Mouse (Mus musculus) E14TG2a.4 (cell line): Measurements from ENCODE around the gene Sos1.
"Not testable (repeated sequence)": the region's sequence is repeated elsewhere in the genome, so short reads cannot be mapped to it uniquely, and the experiment has no call there.

Experiments
- H3K27me3 ChIP-seq: 2 replicates; pipeline ENCODE4 v1.6.1; 2014; ENCODE audit warnings: low read length, control low read depth; ENCODE audit not compliant: insufficient read depth
- H3K36me3 ChIP-seq: 2 replicates; pipeline ENCODE4 v1.6.1; 2014; ENCODE audit warnings: low read length, control low read depth; ENCODE audit not compliant: insufficient read depth
- H3K4me1 ChIP-seq: replicated peaks from 2 replicates; pipeline ENCODE4 v1.6.1; 2014; ENCODE audit warnings: low read depth, low read length, control low read depth
- H3K4me3 ChIP-seq: replicated peaks from 2 replicates; pipeline ENCODE4 v1.5.1; 2014; ENCODE audit warnings: mild to moderate bottlenecking, low read length
- H3K9me3 ChIP-seq: 2 replicates; pipeline ENCODE4 v1.6.1; 2014; ENCODE audit warnings: low read length, control low read depth
- CTCF ChIP-seq: conservative IDR thresholded peaks from 2 replicates; pipeline ENCODE4 v1.5.1; 2014; ENCODE audit warnings: low read length
- NANOG ChIP-seq: IDR thresholded peaks from 2 replicates; pipeline ENCODE4 v1.6.1; 2014; ENCODE audit warnings: borderline replicate concordance, low read length, mixed read lengths
- POU5F1 ChIP-seq: IDR thresholded peaks from 2 replicates; pipeline ENCODE4 v1.6.1; 2014; ENCODE audit warnings: low read length, borderline replicate concordance

Sos1 gene

DNA sequence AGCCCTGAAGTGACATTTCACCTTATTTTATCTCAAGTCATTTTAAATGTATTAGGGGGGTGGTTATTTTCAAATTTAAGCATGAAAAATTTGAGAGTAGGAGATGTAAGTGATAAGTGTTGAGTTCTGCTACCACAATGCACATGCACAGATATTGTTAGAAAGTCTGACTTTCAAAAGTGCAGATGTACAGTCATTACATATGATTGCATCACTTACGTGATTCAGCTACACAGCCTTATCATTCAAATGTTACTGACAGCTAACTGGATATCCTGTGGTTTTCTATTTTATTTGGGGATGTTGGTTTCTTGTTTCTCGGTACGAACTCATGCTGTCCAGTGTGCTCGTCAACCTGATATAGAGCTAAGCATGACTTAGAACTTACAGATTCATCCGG, 4.9 kb upstream of the Sos1 start:
- Histone ChIP-seq H3K9me3 (no peaks in the 10 kb centered on the region), H3K27me3 (no peaks in the 10 kb centered on the region), H3K4me1 (peaks cover 33% of the 10 kb centered on the region), H3K4me3 (no peak overlapping the region), H3K36me3 (no peaks in the 10 kb centered on the region)
- TF ChIP-seq NANOG = no peak
- no peak for TF ChIP-seq CTCF
- no peak for TF ChIP-seq POU5F1

DNA sequence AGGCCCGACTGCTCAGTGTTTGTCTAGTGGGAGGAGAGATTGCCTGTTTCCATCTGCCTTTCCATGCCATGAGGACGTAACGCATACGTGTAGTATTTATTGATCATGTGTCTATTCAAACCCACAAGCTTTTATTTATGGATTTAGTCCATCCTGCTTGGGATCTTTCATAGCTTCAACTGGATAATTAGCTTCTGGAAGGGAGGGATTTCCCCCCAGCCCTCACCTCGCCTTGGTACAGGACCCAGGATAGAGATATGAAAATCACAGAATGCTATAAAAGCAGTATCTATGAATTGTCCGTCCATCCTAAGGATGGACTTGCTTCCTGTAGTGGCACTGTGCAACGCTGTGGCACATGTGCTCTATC, 587 bp upstream of the Sos1 start:
- Histone ChIP-seq H3K4me3 (peak overlapping the region; percentile 90), H3K9me3 (no peaks in the 10 kb centered on the region), H3K36me3 (peaks cover 20% of the 10 kb centered on the region), H3K27me3 (no peaks in the 10 kb centered on the region), H3K4me1 (peaks cover 53% of the 10 kb centered on the region)
- TF ChIP-seq NANOG (no peak), CTCF (no peak), POU5F1 (no peak)

- TF ChIP-seq POU5F1 (no peak), NANOG (no peak), CTCF (no peak)
- Histone ChIP-seq H3K4me1 (peaks cover 60% of the 10 kb centered on the region), H3K9me3 (no peaks in the 10 kb centered on the region), H3K36me3 (peaks cover 24% of the 10 kb centered on the region), H3K4me3 (peak overlapping the region; percentile 90), H3K27me3 (no peaks in the 10 kb centered on the region)
Measured at GRCm38 (mm10) chr17:80479295-80480030, 790 bp downstream of the Sos1 start.

- Histone ChIP-seq H3K4me3 (no peak overlapping the region), H3K36me3 (peaks cover 32% of the 10 kb centered on the region)
Measured at GRCm38 (mm10) chr17:80477679-80478078, 2.6 kb downstream of the Sos1 start.

GRCm38 (mm10) chr17:80476496-80476895, 3.8 kb downstream of the Sos1 start:
- Histone ChIP-seq H3K4me1 (peaks cover 62% of the 10 kb centered on the region), H3K27me3 (no peaks in the 10 kb centered on the region), H3K9me3 (no peaks in the 10 kb centered on the region), H3K4me3 (no peak overlapping the region), H3K36me3 (peaks cover 32% of the 10 kb centered on the region)
- TF ChIP-seq NANOG = no peak
- no peak for TF ChIP-seq POU5F1
- no peak for TF ChIP-seq CTCF

More at GRCm38 (mm10) chr17:80477679-80478078, 2.6 kb downstream of the Sos1 start:
- Histone ChIP-seq H3K4me1 (peaks cover 66% of the 10 kb centered on the region), H3K27me3 (no peaks in the 10 kb centered on the region), H3K9me3 (no peaks in the 10 kb centered on the region)
- no peak for TF ChIP-seq NANOG
- TF ChIP-seq CTCF = no peak
- TF ChIP-seq POU5F1 = no peak

- H3K4me1 ChIP-seq = peaks cover 61% of the 10 kb centered on the region
- H3K27me3 ChIP-seq = no peaks in the 10 kb centered on the region
- H3K4me3 ChIP-seq = no peak overlapping the region
- no peaks in the 10 kb centered on the region for H3K9me3 ChIP-seq
- TF ChIP-seq CTCF (no peak), NANOG (no peak), POU5F1 (no peak)
- H3K36me3 ChIP-seq = peaks cover 11% of the 10 kb centered on the region
Measured at GRCm38 (mm10) chr17:80471056-80471802, 9.0 kb downstream of the Sos1 start.

DNA sequence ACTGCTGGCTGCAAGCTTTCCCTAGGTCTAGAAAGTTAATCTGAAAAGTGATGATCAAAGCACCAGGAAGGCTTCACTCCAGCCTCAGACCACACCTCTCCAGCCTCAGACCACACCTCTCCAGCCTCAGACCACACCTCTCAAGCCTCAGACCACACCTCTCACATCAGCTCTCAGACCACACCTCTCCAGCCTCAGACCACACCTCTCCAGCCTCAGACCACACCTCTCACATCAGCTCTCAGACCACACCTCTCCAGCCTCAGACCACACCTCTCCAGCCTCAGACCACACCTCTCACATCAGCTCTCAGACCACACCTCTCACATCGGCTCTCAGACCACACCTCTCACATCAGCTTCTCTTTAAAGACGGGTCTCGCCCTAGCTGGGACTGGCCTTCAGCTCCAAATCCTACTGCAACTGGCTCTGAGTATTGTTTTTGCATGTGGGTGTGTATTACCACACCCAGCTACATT, 11.8 kb downstream of the Sos1 start:
- H3K9me3 ChIP-seq, H3K27me3 ChIP-seq, H3K4me3 ChIP-seq: not testable (repeated sequence)

GRCm38 (mm10) chr17:80460258-80460657, 20.0 kb downstream of the Sos1 start:
- H3K4me3 ChIP-seq = no peak overlapping the region
- TF ChIP-seq CTCF (no peak), POU5F1 (no peak), NANOG (peak; percentile 63; the same call in 1 of the 2 replicates)
- no peaks in the 10 kb centered on the region for H3K27me3 ChIP-seq

More for the DNA sequence above, 11.8 kb downstream of the Sos1 start:
- H3K36me3 ChIP-seq = not testable (repeated sequence)
- H3K4me1 ChIP-seq = peaks cover 60% of the 10 kb centered on the region

DNA sequence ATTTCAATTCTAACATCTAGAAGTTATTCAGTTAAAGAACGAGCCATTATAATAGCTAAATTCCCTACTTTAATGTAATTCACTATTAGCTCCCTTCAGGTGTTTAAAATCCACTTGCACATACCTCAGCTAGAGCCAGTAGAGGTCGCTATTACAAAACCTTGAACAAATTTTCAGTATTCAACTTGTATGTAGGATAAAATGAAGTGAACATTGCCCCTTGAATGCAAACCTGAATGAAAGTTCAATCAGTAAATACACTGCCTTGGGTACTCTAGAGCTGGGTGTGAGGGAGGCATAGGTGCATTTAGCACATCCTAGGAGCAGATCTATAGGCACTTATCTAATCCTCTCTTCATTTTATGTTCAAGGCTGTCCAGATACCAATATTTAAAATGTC, 24.6 kb downstream of the Sos1 start:
- no peak overlapping the region for H3K4me3 ChIP-seq
- H3K36me3 ChIP-seq = peaks cover 55% of the 10 kb centered on the region
- H3K4me1 ChIP-seq = peaks cover 49% of the 10 kb centered on the region
- TF ChIP-seq CTCF (peak; percentile 80), POU5F1 (no peak)
- H3K27me3 ChIP-seq = no peaks in the 10 kb centered on the region
- H3K9me3 ChIP-seq = no peaks in the 10 kb centered on the region

More at GRCm38 (mm10) chr17:80460258-80460657, 20.0 kb downstream of the Sos1 start:
- Histone ChIP-seq H3K4me1 (peaks cover 76% of the 10 kb centered on the region), H3K9me3 (no peaks in the 10 kb centered on the region), H3K36me3 (peaks cover 21% of the 10 kb centered on the region)
